Mouse (Mus musculus): ENCODE measurements around the gene Rnaseh2c.

- TF ChIP-seq CTCF (IDR thresholded peaks at IDR 0.05; ENCODE audit: control insufficient read depth, insufficient read depth, insufficient replicate concordance, low read depth, low read length) (no peak), POLR2A (IDR thresholded peaks at IDR 0.05; ENCODE audit: control insufficient read depth, low read depth, low read length) (no peak)
Measured at GRCm38 (mm10) chr19:5581995-5582394, 19.7 kb upstream of the Rnaseh2c start.

All from testis, adult 2 months (tissue).